Mouse (Mus musculus): ENCODE data around the gene Zbtb26. TPM values are rescaled to one million over a fixed set of nuclear protein-coding genes. Genes with fewer than 3 reads are reported as not detected.

The Zbtb26 gene
- 4.5 and 4.6 TPM in 2 replicates for polyA plus RNA-seq (2015; fragmentation: Nextera tagmentation; extraction: Ambion mirVana)

- no peaks in the 10 kb centered on the region for H3K36me3 ChIP-seq (ENCODE audit: control insufficient read depth, insufficient read depth)
- ATAC-seq (replicated peaks; ENCODE audit: extremely low read depth, insufficient read depth, low FRiP score) = peak; percentile 99
- peak within 1 kb of the TSS; percentile 89 for H3K4me2 ChIP-seq (ENCODE audit: low read depth, low read length)
- peaks cover 14% of the 10 kb centered on the region for H3K4me1 ChIP-seq (ENCODE audit: control insufficient read depth, insufficient read depth, low read length)
- H3K9me3 ChIP-seq (replicated peaks; ENCODE audit: control insufficient read depth, low read length) = no peaks in the 10 kb centered on the region
- H3K27me3 ChIP-seq (ENCODE audit: control insufficient read depth, insufficient read depth, low read length) = no peaks in the 10 kb centered on the region
- H3K9ac ChIP-seq (ENCODE audit: low read length) = peak within 1 kb of the TSS; percentile 94
- peak within 1 kb of the TSS; percentile 84 for H3K4me3 ChIP-seq (ENCODE audit: low read length)
- under 1% methylated on average over 51 of the region's 51 CpGs for WGBS
- peak within 1 kb of the TSS; percentile 83 for H3K27ac ChIP-seq (ENCODE audit: low read length)
Observed at GRCm38 (mm10) chr2:37442611-37443591, at the start of gene Zbtb26, which contains the start of the genes Zbtb6 and Rabgap1. TSS of gene Zbtb26 (minus strand) at chr2:37443135. TSS of gene Zbtb6 (minus strand) at chr2:37443171. TSS of gene Rabgap1 (plus strand) at chr2:37443279.

GRCm38 (mm10) chr2:37488956-37489355 is 46.0 kb upstream of the Zbtb26 start:
- Histone ChIP-seq H3K27me3 (ENCODE audit: control insufficient read depth, insufficient read depth, low read length) (no peaks in the 10 kb centered on the region), H3K36me3 (ENCODE audit: control insufficient read depth, insufficient read depth) (peaks cover 30% of the 10 kb centered on the region), H3K4me1 (ENCODE audit: control insufficient read depth, insufficient read depth, low read length) (no peaks in the 10 kb centered on the region), H3K9me3 (replicated peaks; ENCODE audit: control insufficient read depth, low read length) (no peaks in the 10 kb centered on the region), H3K9ac (ENCODE audit: low read length) (no peak overlapping the region), H3K4me3 (ENCODE audit: low read length) (no peak overlapping the region), H3K4me2 (ENCODE audit: low read depth, low read length) (no peak overlapping the region), H3K27ac (ENCODE audit: low read length) (no peak overlapping the region)
- ATAC-seq (replicated peaks; ENCODE audit: extremely low read depth, insufficient read depth, low FRiP score) = no peak
- WGBS = 92% methylated on average over 2 of the region's 2 CpGs

DNA sequence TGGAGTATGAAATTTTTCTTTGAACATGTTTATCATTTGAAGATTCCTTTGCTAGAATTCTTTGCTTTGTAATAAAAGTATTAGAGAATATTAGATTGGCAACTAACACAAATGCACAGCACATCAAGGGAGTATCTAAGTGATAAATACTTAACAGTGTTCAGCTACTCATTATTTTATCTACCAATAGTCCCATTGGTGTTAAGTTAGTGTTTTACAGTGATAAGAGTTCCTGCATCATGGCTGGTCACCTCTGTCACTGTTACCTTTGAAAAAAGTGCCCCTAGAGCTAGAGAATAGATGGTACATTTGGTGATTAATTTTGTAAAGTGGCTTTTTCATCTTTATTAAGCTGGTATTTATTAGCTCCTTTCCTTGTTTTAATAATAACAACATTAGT is 43.5 kb upstream of the Zbtb26 start:
- H3K27me3 ChIP-seq (ENCODE audit: control insufficient read depth, insufficient read depth, low read length) = no peaks in the 10 kb centered on the region

DNA sequence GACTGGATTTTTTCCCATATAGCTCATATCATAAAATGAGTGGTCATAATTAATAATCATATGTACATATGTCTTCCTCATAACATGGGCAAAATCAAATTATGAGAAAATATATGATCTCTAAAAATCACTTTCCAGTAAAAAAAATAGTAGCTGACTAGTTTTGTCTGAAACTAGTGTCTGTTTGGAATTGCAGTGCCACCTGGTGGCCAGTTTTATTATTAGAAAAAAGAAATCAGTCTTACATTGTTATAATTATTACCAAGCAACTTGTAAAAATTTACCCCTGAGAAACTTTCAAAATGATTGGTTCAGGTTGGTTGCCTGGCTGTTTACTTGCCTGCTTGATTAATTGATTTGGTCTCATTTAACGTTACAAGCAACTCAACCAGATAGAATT is 42.4 kb upstream of the Zbtb26 start:
- no peaks in the 10 kb centered on the region for H3K9me3 ChIP-seq (replicated peaks; ENCODE audit: control insufficient read depth, low read length)
- H3K4me3 ChIP-seq (ENCODE audit: low read length) = no peak overlapping the region
- H3K27me3 ChIP-seq (ENCODE audit: control insufficient read depth, insufficient read depth, low read length) = no peaks in the 10 kb centered on the region
- H3K27ac ChIP-seq (ENCODE audit: low read length) = no peak overlapping the region
- H3K9ac ChIP-seq (ENCODE audit: low read length) = no peak overlapping the region
- H3K36me3 ChIP-seq (ENCODE audit: control insufficient read depth, insufficient read depth) = peaks cover 21% of the 10 kb centered on the region
- WGBS = 82% methylated on average over 1 of the region's 1 CpGs
- ATAC-seq (replicated peaks; ENCODE audit: extremely low read depth, insufficient read depth, low FRiP score) = no peak
- H3K4me1 ChIP-seq (ENCODE audit: control insufficient read depth, insufficient read depth, low read length) = no peaks in the 10 kb centered on the region
- no peak overlapping the region for H3K4me2 ChIP-seq (ENCODE audit: low read depth, low read length)

More for the DNA sequence above, 43.5 kb upstream of the Zbtb26 start:
- Histone ChIP-seq H3K27ac (ENCODE audit: low read length) (no peak overlapping the region), H3K9me3 (replicated peaks; ENCODE audit: control insufficient read depth, low read length) (no peaks in the 10 kb centered on the region), H3K4me3 (ENCODE audit: low read length) (no peak overlapping the region), H3K36me3 (ENCODE audit: control insufficient read depth, insufficient read depth) (peaks cover 25% of the 10 kb centered on the region), H3K4me1 (ENCODE audit: control insufficient read depth, insufficient read depth, low read length) (no peaks in the 10 kb centered on the region), H3K9ac (ENCODE audit: low read length) (no peak overlapping the region), H3K4me2 (ENCODE audit: low read depth, low read length) (no peak overlapping the region)
- ATAC-seq (replicated peaks; ENCODE audit: extremely low read depth, insufficient read depth, low FRiP score) = no peak

DNA sequence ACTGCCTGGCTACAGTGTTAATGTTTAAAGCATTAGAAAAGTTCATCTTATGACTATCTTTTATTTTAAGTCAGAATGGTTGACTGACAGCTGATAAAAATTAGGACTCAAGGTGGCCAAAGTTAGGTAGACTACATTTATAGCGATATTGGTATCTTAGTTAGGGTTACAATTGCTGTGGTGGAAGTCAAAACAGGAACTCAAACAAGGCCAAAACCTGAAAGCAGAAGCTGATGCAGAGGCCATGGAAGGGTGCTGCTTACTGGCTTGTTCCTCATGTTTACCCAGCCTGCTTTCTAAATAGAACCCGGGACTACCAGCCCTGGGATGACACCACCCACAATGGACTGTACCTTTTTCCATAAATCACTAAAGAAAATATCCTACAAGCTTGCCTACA is 41.2 kb upstream of the Zbtb26 start:
- H3K27ac ChIP-seq (ENCODE audit: low read length) = no peak overlapping the region
- no peak overlapping the region for H3K9ac ChIP-seq (ENCODE audit: low read length)
- H3K27me3 ChIP-seq (ENCODE audit: control insufficient read depth, insufficient read depth, low read length) = no peaks in the 10 kb centered on the region
- no peak overlapping the region for H3K4me3 ChIP-seq (ENCODE audit: low read length)
- no peaks in the 10 kb centered on the region for H3K9me3 ChIP-seq (replicated peaks; ENCODE audit: control insufficient read depth, low read length)
- H3K4me2 ChIP-seq (ENCODE audit: low read depth, low read length) = no peak overlapping the region
- H3K4me1 ChIP-seq (ENCODE audit: control insufficient read depth, insufficient read depth, low read length) = no peaks in the 10 kb centered on the region
- H3K36me3 ChIP-seq (ENCODE audit: control insufficient read depth, insufficient read depth) = peaks cover 11% of the 10 kb centered on the region
- WGBS = 81% methylated on average over 2 of the region's 2 CpGs
- no peak for ATAC-seq (replicated peaks; ENCODE audit: extremely low read depth, insufficient read depth, low FRiP score)

- Histone ChIP-seq H3K27ac (ENCODE audit: low read length) (no peak overlapping the region), H3K4me1 (ENCODE audit: control insufficient read depth, insufficient read depth, low read length) (no peaks in the 10 kb centered on the region), H3K4me2 (ENCODE audit: low read depth, low read length) (no peak overlapping the region), H3K27me3 (ENCODE audit: control insufficient read depth, insufficient read depth, low read length) (no peaks in the 10 kb centered on the region), H3K4me3 (ENCODE audit: low read length) (no peak overlapping the region), H3K9ac (ENCODE audit: low read length) (no peak overlapping the region), H3K36me3 (ENCODE audit: control insufficient read depth, insufficient read depth) (peaks cover 15% of the 10 kb centered on the region), H3K9me3 (replicated peaks; ENCODE audit: control insufficient read depth, low read length) (no peaks in the 10 kb centered on the region)
- 89% methylated on average over 2 of the region's 2 CpGs for WGBS
- ATAC-seq (replicated peaks; ENCODE audit: extremely low read depth, insufficient read depth, low FRiP score) = no peak
Observed at GRCm38 (mm10) chr2:37480039-37480438, 37.1 kb upstream of the Zbtb26 start.

DNA sequence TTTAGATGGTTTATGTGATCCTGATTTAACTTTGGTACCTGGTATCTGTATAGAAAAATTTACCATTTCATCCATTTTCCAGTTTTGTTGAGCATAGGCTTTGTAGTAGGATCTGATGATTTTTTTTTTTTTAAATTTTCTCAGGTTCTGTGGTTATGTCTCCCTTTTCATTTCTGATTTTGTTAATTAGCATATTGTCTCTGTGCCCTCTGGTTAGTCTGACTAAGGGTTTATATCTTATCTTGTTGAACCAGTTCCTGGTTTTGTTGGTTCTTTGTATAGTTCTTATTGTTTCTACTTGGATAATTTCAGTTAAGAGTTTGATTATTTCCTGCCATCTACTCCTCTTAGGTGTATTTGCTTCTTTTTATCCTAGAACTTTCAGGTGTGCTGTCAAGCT is 36.6 kb upstream of the Zbtb26 start:
- Histone ChIP-seq H3K4me1 (ENCODE audit: control insufficient read depth, insufficient read depth, low read length) (no peaks in the 10 kb centered on the region), H3K4me2 (ENCODE audit: low read depth, low read length) (no peak overlapping the region), H3K9me3 (replicated peaks; ENCODE audit: control insufficient read depth, low read length) (no peaks in the 10 kb centered on the region), H3K27me3 (ENCODE audit: control insufficient read depth, insufficient read depth, low read length) (no peaks in the 10 kb centered on the region), H3K9ac (ENCODE audit: low read length) (no peak overlapping the region), H3K4me3 (ENCODE audit: low read length) (no peak overlapping the region), H3K36me3 (ENCODE audit: control insufficient read depth, insufficient read depth) (peaks cover 15% of the 10 kb centered on the region), H3K27ac (ENCODE audit: low read length) (no peak overlapping the region)
- ATAC-seq (replicated peaks; ENCODE audit: extremely low read depth, insufficient read depth, low FRiP score) = no peak

- Histone ChIP-seq H3K27me3 (ENCODE audit: control insufficient read depth, insufficient read depth, low read length) (no peaks in the 10 kb centered on the region), H3K4me3 (ENCODE audit: low read length) (no peak overlapping the region), H3K4me2 (ENCODE audit: low read depth, low read length) (no peak overlapping the region), H3K4me1 (ENCODE audit: control insufficient read depth, insufficient read depth, low read length) (no peaks in the 10 kb centered on the region), H3K36me3 (ENCODE audit: control insufficient read depth, insufficient read depth) (peaks cover 8% of the 10 kb centered on the region), H3K27ac (ENCODE audit: low read length) (no peak overlapping the region), H3K9me3 (replicated peaks; ENCODE audit: control insufficient read depth, low read length) (no peaks in the 10 kb centered on the region), H3K9ac (ENCODE audit: low read length) (no peak overlapping the region)
- WGBS = 90% methylated on average over 4 of the region's 4 CpGs
- ATAC-seq (replicated peaks; ENCODE audit: extremely low read depth, insufficient read depth, low FRiP score) = no peak
Observed at GRCm38 (mm10) chr2:37466266-37466665, 23.3 kb upstream of the Zbtb26 start.

GRCm38 (mm10) chr2:37460707-37461106 is 17.8 kb upstream of the Zbtb26 start:
- WGBS = 100% methylated on average over 4 of the region's 4 CpGs
- H3K4me3 ChIP-seq (ENCODE audit: low read length) = no peak overlapping the region
- H3K9me3 ChIP-seq (replicated peaks; ENCODE audit: control insufficient read depth, low read length) = no peaks in the 10 kb centered on the region
- no peaks in the 10 kb centered on the region for H3K4me1 ChIP-seq (ENCODE audit: control insufficient read depth, insufficient read depth, low read length)
- no peaks in the 10 kb centered on the region for H3K36me3 ChIP-seq (ENCODE audit: control insufficient read depth, insufficient read depth)
- no peak overlapping the region for H3K9ac ChIP-seq (ENCODE audit: low read length)
- no peak overlapping the region for H3K4me2 ChIP-seq (ENCODE audit: low read depth, low read length)
- H3K27ac ChIP-seq (ENCODE audit: low read length) = no peak overlapping the region
- no peaks in the 10 kb centered on the region for H3K27me3 ChIP-seq (ENCODE audit: control insufficient read depth, insufficient read depth, low read length)
- ATAC-seq (replicated peaks; ENCODE audit: extremely low read depth, insufficient read depth, low FRiP score) = no peak

All from heart, embryonic 16.5 days (tissue).